Mouse (Mus musculus) liver, adult 2 months (tissue): ENCODE data around the gene Tarbp1. TPM values are rescaled to one million over a fixed set of nuclear protein-coding genes. Genes with fewer than 3 reads are reported as not detected.
A peak's percentile ranks its signal among the peaks of the same experiment; 100 is the strongest.

Experiments used
- DNase-seq: peaks from one replicate; pipeline ENCODE4 v3.0.0-alpha.2; 2011; ENCODE audit warnings: low read depth, low spot score; ENCODE audit errors: extremely low read depth
- H3K27ac ChIP-seq: fragments of 200-500 bp; replicated peaks from 2 replicates; pipeline ENCODE4 v1.5.1; 2012; ENCODE audit warnings: low read depth, mild to moderate bottlenecking, control low read depth, inconsistent platforms, low read length; ENCODE audit not compliant: insufficient read depth
- H3K27me3 ChIP-seq: fragments of 200-500 bp; 2 replicates; pipeline ENCODE4 v1.6.1; 2012; ENCODE audit warnings: mild to moderate bottlenecking, moderate library complexity, low read length, inconsistent platforms; ENCODE audit not compliant: control insufficient read depth, insufficient read depth
- H3K36me3 ChIP-seq: fragments of 200-500 bp; 2 replicates; pipeline ENCODE4 v1.6.1; 2012; ENCODE audit warnings: low read length, inconsistent platforms; ENCODE audit not compliant: control insufficient read depth, insufficient read depth
- H3K4me1 ChIP-seq: fragments of 200-500 bp; 2 replicates; pipeline ENCODE4 v1.6.1; 2011; ENCODE audit warnings: low read length; ENCODE audit not compliant: control insufficient read depth, insufficient read depth
- H3K4me3 ChIP-seq: fragments of 200-500 bp; 2 replicates; pipeline ENCODE4 v1.5.1; 2011; ENCODE audit warnings: low read depth, mild to moderate bottlenecking, control low read depth, low read length, moderate library complexity; ENCODE audit not compliant: insufficient read depth
- H3K79me2 ChIP-seq: fragments of 200-500 bp; 2 replicates; pipeline ENCODE4 v1.6.1; 2012; ENCODE audit warnings: inconsistent platforms, mild to moderate bottlenecking, low read length, moderate library complexity; ENCODE audit not compliant: control insufficient read depth, insufficient read depth
- H3K9ac ChIP-seq: fragments of 200-500 bp; 2 replicates; pipeline ENCODE4 v1.6.1; 2012; ENCODE audit warnings: low read depth, mild to moderate bottlenecking, control low read depth, inconsistent platforms, low read length
- CTCF ChIP-seq: fragments of 200-500 bp; IDR thresholded peaks from 2 replicates; pipeline ENCODE4 v1.5.1; 2011; ENCODE audit warnings: low read depth, low read length, control low read depth
- POLR2A ChIP-seq: fragments of 200-500 bp; IDR thresholded peaks from 2 replicates; pipeline ENCODE4 v1.6.1; 2011; ENCODE audit warnings: low read length, control low read depth; ENCODE audit not compliant: insufficient read depth; ENCODE audit errors: extremely low read depth
- WGBS: fragments of 180-500 bp; shearing (Covaris S2); methylation state at CpG from one replicate; pipeline ENCODE4 v1.1.7; 2018; 5-methylcytosine and 5-hydroxymethylcytosine counted together
- polyA plus RNA-seq: library from polyadenylated mRNA; depleted of rRNA; stranded (reverse); fragments of >200 nt; gene quantifications from 2 replicates; pipeline ENCODE4 v1.2.3, GENCODE M21; 2012; rRNA removed
- total RNA-seq: library from RNA; depleted of rRNA; stranded (reverse); fragments of >200 nt; gene quantifications from 2 replicates; pipeline ENCODE4 v1.2.3, GENCODE M21; 2014; rRNA removed

Gene Tarbp1
- total and polyA plus RNA-seq, 2 experiments, result 2.4 to 2.8 TPM

- no peaks in the 10 kb centered on the region for H3K79me2 ChIP-seq
- H3K4me3 ChIP-seq, result no peak overlapping the region
- H3K27ac ChIP-seq, result no peak overlapping the region
- no peaks in the 10 kb centered on the region for H3K4me1 ChIP-seq
- no peak for DNase-seq
- no peaks in the 10 kb centered on the region for H3K27me3 ChIP-seq
- H3K9ac ChIP-seq, result no peak overlapping the region
- TF ChIP-seq POLR2A (no peak), CTCF (no peak)
- 80% methylated on average over 4 of the region's 4 CpGs for WGBS
- H3K36me3 ChIP-seq, result no peaks in the 10 kb centered on the region
Observed at GRCm38 (mm10) chr8:126387566-126387965, 87.3 kb downstream of the Tarbp1 start.

GRCm38 (mm10) chr8:126382749-126383148 is 92.1 kb downstream of the Tarbp1 start:
- Histone ChIP-seq H3K36me3 (no peaks in the 10 kb centered on the region), H3K9ac (no peak overlapping the region), H3K4me3 (no peak overlapping the region), H3K27me3 (no peaks in the 10 kb centered on the region), H3K79me2 (no peaks in the 10 kb centered on the region), H3K27ac (no peak overlapping the region), H3K4me1 (no peaks in the 10 kb centered on the region)
- no peak for DNase-seq
- TF ChIP-seq POLR2A (no peak), CTCF (peak; percentile 52)
- 64% methylated on average over 5 of the region's 5 CpGs for WGBS

DNA sequence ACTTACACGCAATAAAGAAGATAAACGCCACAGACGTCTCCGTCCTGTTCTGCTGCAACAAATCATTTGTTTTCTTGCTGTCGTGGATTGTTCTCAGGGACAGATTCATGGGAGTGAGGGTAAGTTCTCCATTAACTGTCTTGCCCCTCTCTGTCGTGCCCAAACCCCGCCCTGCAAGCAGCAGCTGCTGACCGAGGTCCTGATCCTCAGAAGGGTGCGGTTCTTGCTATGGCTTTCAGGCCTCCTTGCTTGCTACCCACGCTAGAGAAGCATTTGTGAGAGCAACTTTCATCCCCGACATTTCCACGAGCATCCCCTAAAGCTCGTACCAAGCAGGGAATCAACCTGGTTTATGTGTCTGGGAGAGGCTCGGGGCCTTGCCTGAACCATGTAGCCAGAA is 92.6 kb downstream of the Tarbp1 start:
- H3K9ac ChIP-seq, result no peak overlapping the region
- no peak for DNase-seq
- no peaks in the 10 kb centered on the region for H3K79me2 ChIP-seq
- H3K27me3 ChIP-seq, result no peaks in the 10 kb centered on the region
- no peak overlapping the region for H3K27ac ChIP-seq
- TF ChIP-seq POLR2A (no peak), CTCF (no peak)
- 41% methylated on average over 14 of the region's 14 CpGs for WGBS
- H3K4me1 ChIP-seq, result no peaks in the 10 kb centered on the region
- H3K4me3 ChIP-seq, result no peak overlapping the region
- no peaks in the 10 kb centered on the region for H3K36me3 ChIP-seq

DNA sequence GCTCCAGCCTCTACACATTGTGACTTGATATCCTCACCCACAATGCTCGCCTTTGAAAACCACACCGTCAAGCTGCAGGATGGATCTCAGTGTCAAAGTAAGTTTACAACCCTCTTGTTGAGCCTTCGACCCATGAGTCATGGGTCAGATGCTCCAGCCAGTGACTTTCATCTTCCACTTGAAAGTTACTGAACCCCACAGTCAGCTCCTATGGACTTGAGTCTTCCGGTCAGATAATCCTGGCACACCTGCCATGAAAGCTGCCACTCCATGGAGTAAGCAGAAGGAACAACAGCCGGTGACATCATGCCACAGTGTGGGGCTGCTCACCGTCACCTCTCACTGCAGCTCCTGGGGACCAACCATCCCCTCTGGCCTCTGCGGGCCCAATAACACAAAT is 93.6 kb downstream of the Tarbp1 start:
- 85% methylated on average over 7 of the region's 7 CpGs for WGBS
- DNase-seq, result no peak
- Histone ChIP-seq H3K4me3 (no peak overlapping the region), H3K36me3 (no peaks in the 10 kb centered on the region), H3K27me3 (peaks cover 7% of the 10 kb centered on the region), H3K4me1 (no peaks in the 10 kb centered on the region), H3K79me2 (no peaks in the 10 kb centered on the region; the same call in 1 of the 2 replicates), H3K9ac (no peak overlapping the region), H3K27ac (no peak overlapping the region)
- TF ChIP-seq CTCF (no peak), POLR2A (no peak)

GRCm38 (mm10) chr8:126380141-126380540 is 94.7 kb downstream of the Tarbp1 start:
- no peak for DNase-seq
- 47% methylated on average over 2 of the region's 2 CpGs for WGBS

GRCm38 (mm10) chr8:126379580-126379979 is 95.3 kb downstream of the Tarbp1 start:
- Histone ChIP-seq H3K27me3 (peaks cover 7% of the 10 kb centered on the region), H3K9ac (no peak overlapping the region), H3K36me3 (no peaks in the 10 kb centered on the region), H3K27ac (no peak overlapping the region), H3K4me3 (no peak overlapping the region), H3K4me1 (no peaks in the 10 kb centered on the region), H3K79me2 (no peaks in the 10 kb centered on the region; the same call in 1 of the 2 replicates)
- DNase-seq, result no peak
- 85% methylated on average over 6 of the region's 6 CpGs for WGBS
- TF ChIP-seq POLR2A (no peak), CTCF (no peak)

More at GRCm38 (mm10) chr8:126380141-126380540, 94.7 kb downstream of the Tarbp1 start:
- TF ChIP-seq CTCF (no peak), POLR2A (no peak)
- no peak overlapping the region for H3K4me3 ChIP-seq
- peaks cover 7% of the 10 kb centered on the region for H3K27me3 ChIP-seq
- H3K36me3 ChIP-seq, result no peaks in the 10 kb centered on the region
- no peaks in the 10 kb centered on the region; the same call in 1 of the 2 replicates for H3K79me2 ChIP-seq
- no peak overlapping the region for H3K27ac ChIP-seq
- H3K4me1 ChIP-seq, result no peaks in the 10 kb centered on the region
- H3K9ac ChIP-seq, result no peak overlapping the region

Other genes with a start within 250 kb of the Tarbp1 start
- not detected in 2 replicates for gene Slc35f3, start 176.5 kb downstream of the Tarbp1 start, total RNA-seq
- gene Slc35f3, start 176.5 kb downstream of the Tarbp1 start, polyA plus RNA-seq, result not detected in 2 replicates
- 50.7 and 74.5 TPM in 2 replicates for gene Coa6, start 52.5 kb downstream of the Tarbp1 start, total RNA-seq
- 64.7 and 66.9 TPM in 2 replicates for gene Coa6, start 52.5 kb downstream of the Tarbp1 start, polyA plus RNA-seq
- 26.3 and 39.2 TPM in 2 replicates for gene Irf2bp2, start 118.9 kb upstream of the Tarbp1 start, total RNA-seq
- 20.3 and 33.8 TPM in 2 replicates for gene Irf2bp2, start 118.9 kb upstream of the Tarbp1 start, polyA plus RNA-seq